Mouse (Mus musculus): ENCODE measurements at regions not wholly inside any gene's neighbourhood (a gene's known extent, or its start where the extent isn't known, plus 50 kb on each side); places are given as distances from the start of the nearest gene placed in this dataset.

DNA sequence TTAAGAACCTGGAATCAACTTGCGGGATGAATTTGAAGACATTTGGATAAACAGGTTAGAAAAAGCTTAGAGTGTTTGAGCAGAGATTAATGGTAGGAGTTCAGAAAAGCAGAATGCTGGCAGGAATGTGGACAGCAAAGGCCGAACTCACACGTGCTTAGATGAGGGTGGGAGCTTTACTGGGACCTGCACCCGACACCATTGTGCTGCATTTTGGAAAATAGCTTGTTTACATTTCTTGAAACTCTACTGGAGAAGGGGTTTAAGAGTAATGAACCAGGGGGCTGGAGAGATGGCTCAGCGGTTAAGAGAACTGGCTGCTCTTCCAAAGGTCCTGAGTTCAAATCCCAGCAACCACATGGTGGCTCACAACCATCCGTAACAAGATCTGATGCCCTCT, 154.9 kb downstream of the Gpat3 start:
- no peak for DNase-seq (ENCODE audit: low spot score)

DNA sequence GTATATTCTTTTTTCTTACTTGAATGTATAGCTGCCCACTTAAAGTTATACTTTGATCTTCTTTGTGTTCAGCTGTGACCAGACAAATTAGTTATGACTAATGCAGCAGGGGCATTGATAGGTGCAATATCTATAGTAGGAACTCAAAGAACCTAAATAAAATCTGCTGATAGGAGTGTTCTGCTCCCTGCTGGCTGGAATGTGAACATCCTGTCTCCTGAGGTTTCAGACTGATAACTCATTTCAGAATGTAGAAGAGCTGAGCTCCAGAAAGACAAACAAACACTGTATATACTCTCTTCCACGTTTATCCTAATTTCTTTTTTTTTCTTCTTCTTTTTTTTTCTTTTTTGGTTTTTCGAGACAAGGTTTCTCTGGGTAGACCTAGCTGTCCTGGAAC, 146.9 kb downstream of the Gpat3 start:
- DNase-seq (ENCODE audit: low spot score): no peak

DNA sequence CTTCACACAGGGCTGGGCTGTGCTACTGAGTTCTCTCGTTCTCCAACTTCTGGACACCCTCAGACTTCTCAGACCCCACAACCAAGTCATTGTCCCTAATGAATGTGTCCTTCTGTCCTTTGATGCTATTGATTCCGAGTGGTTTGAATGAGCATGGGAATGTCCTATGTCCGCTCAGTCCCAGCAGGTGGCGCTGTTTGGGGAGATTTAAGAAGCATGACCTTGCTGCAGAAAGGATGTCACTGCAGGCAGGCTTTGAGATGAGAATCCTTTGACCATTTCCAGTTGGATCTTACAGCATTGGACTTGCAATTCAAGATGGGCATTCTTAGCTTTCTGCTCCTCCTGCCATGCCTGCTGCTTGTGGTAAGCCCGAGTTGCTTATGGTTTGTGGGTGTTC, 146.1 kb downstream of the Gpat3 start:
- DNase-seq (ENCODE audit: low spot score): no peak

DNA sequence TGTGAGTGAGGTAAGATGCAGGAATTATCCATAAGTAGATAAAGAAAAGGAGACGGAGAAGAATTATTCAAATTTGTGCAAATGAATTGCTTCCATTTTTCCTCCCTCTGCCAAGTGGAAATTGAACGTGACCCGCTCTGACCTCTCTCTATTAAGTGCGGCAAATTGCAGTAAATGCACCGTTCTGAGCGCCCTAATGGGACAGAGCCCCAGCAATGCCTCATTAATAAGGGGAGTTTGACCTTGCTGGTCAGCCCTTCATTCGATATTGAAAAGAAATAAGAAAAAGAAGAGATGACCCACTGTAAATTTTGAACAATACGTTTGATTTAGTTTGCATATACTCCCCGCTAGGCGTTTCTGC, 137.0 kb downstream of the Gpat3 start:
- DNase-seq (ENCODE audit: low spot score): no peak

DNA sequence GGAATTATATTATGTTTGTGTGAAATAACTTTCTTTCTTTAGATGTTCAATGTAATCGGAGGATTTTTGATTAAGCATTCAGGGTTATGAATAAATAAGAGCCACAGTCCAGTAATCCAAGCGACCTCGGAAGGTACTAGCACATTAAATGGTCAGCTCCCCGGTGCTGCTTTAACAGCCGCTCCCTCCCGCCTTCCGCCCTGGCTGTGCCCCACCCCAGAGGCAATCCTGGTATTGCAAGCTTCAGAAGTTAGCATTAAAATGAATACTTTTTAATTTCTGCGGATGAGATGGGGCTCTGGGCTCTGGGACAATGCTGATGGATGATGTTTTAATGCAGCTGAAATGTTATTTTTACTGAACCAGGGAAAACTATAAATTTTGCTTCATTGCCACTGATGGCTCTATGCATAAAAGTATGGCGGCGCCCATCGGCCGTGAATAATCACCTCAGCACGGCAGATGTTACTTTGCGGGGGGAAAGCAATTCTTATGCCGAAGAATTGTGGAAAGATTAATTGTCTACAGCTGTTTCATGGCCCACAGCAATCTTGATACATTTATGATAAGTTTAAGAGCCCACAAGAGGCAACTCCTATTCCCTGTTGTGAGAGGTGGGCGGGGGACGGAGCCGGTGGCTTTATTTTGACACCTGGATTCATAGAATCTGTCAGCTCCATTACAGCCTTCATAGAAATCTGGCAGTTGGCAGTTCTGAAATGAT, 136.5 kb downstream of the Gpat3 start:
- no peak for DNase-seq (ENCODE audit: low spot score)

DNA sequence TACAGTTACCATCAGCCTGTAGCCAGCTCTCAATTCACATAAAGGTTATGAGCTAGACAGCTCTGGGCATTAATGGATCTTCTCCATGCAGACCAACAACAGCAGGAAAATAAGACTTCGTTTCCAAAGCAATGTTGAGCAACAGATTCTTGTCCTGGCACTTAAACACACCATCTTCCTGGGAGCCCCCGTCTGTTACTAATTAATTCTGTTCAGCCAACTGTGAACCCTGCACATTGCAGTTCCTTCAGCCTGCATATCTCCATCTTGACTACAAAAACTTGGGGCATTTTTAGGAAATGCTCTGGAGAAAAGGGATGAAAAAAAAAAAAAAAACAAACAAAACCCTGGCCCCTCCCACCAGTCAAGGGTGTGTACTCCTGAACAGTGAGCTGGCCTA, 131.2 kb downstream of the Gpat3 start:
- no peak for DNase-seq (ENCODE audit: low spot score)

DNA sequence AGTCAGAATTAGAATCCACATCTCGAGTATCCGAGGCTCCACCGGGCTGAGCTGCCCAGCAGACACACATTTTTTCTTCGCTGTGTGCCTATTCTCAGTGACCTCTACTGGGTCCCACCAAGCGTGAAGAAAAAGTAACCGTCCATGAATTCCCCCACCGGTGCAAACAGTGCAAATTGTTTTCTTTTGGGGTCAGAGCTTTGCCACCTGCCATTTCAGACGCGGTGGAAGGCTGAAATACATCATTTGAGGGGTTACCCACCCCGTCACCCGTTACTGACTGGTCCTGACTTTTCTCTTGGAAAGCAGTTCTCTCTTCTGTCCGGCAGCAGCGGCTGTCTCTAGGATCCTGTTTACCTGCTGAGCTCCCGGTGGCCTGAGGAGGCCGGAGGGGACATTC, 105.7 kb downstream of the Gpat3 start:
- no peak for DNase-seq (ENCODE audit: low spot score)

Measured in heart, adult 8-10 months (tissue).